Mouse (Mus musculus) midbrain, embryonic 12.5 days (tissue): ENCODE data around the gene Gpr149. TPM values are rescaled to one million over a fixed set of nuclear protein-coding genes. Genes with fewer than 3 reads are reported as not detected.

Experiments used
- ATAC-seq: fragments of 200-750 bp; cut with Nextera tagmentation; 2 replicates; pipeline ENCODE4 v1.8.0; 2017; ENCODE audit warnings: low read depth, moderate TSS enrichment, moderate library complexity; ENCODE audit not compliant: low FRiP score
- H3K27ac ChIP-seq: fragments of 300-500 bp; sonication (generic); replicated peaks from 2 replicates; pipeline ENCODE4 v1.5.1; 2016; ENCODE audit warnings: mild to moderate bottlenecking
- H3K27me3 ChIP-seq: fragments of 300-500 bp; sonication (generic); 2 replicates; pipeline ENCODE4 v1.6.1; 2016; ENCODE audit warnings: mild to moderate bottlenecking
- H3K36me3 ChIP-seq: fragments of 300-500 bp; sonication (generic); 2 replicates; pipeline ENCODE4 v1.6.1; 2016
- H3K4me1 ChIP-seq: fragments of 300-500 bp; sonication (generic); 2 replicates; pipeline ENCODE4 v1.6.1; 2016
- H3K4me2 ChIP-seq: fragments of 300-500 bp; sonication (generic); replicated peaks from 2 replicates; pipeline ENCODE4 v1.6.1; 2016; ENCODE audit warnings: mild to moderate bottlenecking, moderate library complexity
- H3K4me3 ChIP-seq: fragments of 300-500 bp; sonication (generic); 2 replicates; pipeline ENCODE4 v1.5.1; 2016; ENCODE audit warnings: mild to moderate bottlenecking
- H3K9ac ChIP-seq: fragments of 300-500 bp; sonication (generic); replicated peaks from 2 replicates; pipeline ENCODE4 v1.6.1; 2016; ENCODE audit warnings: mild to moderate bottlenecking, moderate library complexity
- H3K9me3 ChIP-seq: fragments of 300-500 bp; sonication (generic); 2 replicates; pipeline ENCODE4 v1.6.1; 2016; ENCODE audit warnings: mild to moderate bottlenecking
- WGBS: fragments of 180-500 bp; shearing (Covaris S2); methylation state at CpG from one replicate; pipeline ENCODE4 v1.1.7; 2016; 5-methylcytosine and 5-hydroxymethylcytosine counted together
- polyA plus RNA-seq: library from polyadenylated mRNA; unstranded; fragments of >200 nt; fragmentation: Nextera tagmentation; extraction: Ambion mirVana; gene quantifications from 2 replicates; pipeline ENCODE4 v1.2.1, GENCODE M21; 2016

Gpr149 gene
- polyA plus RNA-seq = 0.46 and 0.50 TPM in 2 replicates

DNA sequence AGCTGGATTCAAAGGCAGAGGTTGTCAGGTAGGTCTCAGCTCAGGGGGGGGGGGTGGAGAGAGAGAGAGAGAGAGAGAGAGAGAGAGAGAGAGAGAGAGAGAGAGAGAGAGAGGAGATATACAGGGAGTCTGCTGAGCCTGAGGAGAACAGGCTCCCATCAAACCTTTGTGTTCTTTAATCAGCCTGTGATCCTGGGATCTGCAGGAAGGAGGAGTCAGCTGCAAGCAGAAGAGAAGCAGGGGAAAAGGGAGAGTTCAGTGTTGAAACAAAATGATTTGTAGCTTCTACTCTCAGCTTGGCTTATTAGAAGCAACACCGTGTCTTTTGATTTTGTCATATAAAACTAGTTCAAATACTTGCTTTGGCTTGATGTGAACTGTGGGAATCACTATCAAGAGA, at the start of gene Gpr149:
Gpr149 (minus strand) TSS at position 168 of the 400 bp plus-strand sequence.
- Histone ChIP-seq H3K4me3 (peak within 1 kb of the TSS; percentile 51), H3K27me3 (peaks cover 22% of the 10 kb centered on the region), H3K4me1 (no peaks in the 10 kb centered on the region), H3K27ac (no peak within 1 kb of the TSS), H3K36me3 (no peaks in the 10 kb centered on the region), H3K9me3 (no peaks in the 10 kb centered on the region), H3K9ac (no peak within 1 kb of the TSS), H3K4me2 (peak within 1 kb of the TSS; percentile 84)
- 76% methylated on average over 1 of the region's 1 CpGs for WGBS
- ATAC-seq = no peak

DNA sequence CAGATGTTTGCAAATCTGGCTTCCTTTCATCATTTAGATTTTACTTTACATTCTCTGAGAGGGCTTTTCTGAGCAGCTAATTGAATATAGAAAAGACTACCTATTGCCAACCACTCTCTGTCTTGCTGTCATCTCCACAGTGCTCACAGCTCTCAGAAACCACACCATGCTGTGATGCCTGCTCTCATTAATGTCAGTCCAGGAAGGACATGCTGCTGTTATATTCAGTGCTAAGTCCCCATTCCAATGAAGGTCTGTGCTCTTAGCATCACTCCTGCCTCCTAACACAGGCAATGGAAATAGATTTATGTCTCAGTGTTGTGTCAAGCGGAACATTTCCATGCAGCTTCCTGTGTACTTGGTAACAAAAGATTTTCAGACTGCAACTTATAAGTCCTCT, 45.6 kb upstream of the Gpr149 start:
- 89% methylated on average over 1 of the region's 1 CpGs for WGBS
- no peak for ATAC-seq
- H3K4me3 ChIP-seq = no peak overlapping the region

GRCm38 (mm10) chr3:62610861-62611260, 5.9 kb upstream of the Gpr149 start:
- no peak for ATAC-seq
- no peak overlapping the region for H3K4me2 ChIP-seq

More for the DNA sequence above, 45.6 kb upstream of the Gpr149 start:
- Histone ChIP-seq H3K4me2 (no peak overlapping the region), H3K36me3 (no peaks in the 10 kb centered on the region), H3K27me3 (no peaks in the 10 kb centered on the region), H3K9ac (no peak overlapping the region), H3K27ac (no peak overlapping the region), H3K4me1 (no peaks in the 10 kb centered on the region), H3K9me3 (no peaks in the 10 kb centered on the region)

GRCm38 (mm10) chr3:62605931-62606330, 991 bp upstream of the Gpr149 start:
- Histone ChIP-seq H3K27me3 (peaks cover 22% of the 10 kb centered on the region), H3K36me3 (no peaks in the 10 kb centered on the region), H3K27ac (no peak overlapping the region), H3K4me3 (no peak overlapping the region), H3K4me2 (no peak overlapping the region), H3K9ac (no peak overlapping the region), H3K9me3 (no peaks in the 10 kb centered on the region), H3K4me1 (no peaks in the 10 kb centered on the region)
- no peak for ATAC-seq
- 92% methylated on average over 2 of the region's 2 CpGs for WGBS

More at GRCm38 (mm10) chr3:62610861-62611260, 5.9 kb upstream of the Gpr149 start:
- Histone ChIP-seq H3K27me3 (no peaks in the 10 kb centered on the region), H3K9me3 (no peaks in the 10 kb centered on the region), H3K4me3 (no peak overlapping the region), H3K4me1 (no peaks in the 10 kb centered on the region), H3K9ac (no peak overlapping the region), H3K36me3 (no peaks in the 10 kb centered on the region), H3K27ac (no peak overlapping the region)
- 74% methylated on average over 3 of the region's 3 CpGs for WGBS

- H3K4me3 ChIP-seq = peak overlapping the region; percentile 51
- H3K27me3 ChIP-seq = peaks cover 22% of the 10 kb centered on the region
- ATAC-seq = peak; percentile 47
- H3K27ac ChIP-seq = no peak overlapping the region
- H3K4me2 ChIP-seq = peak overlapping the region; percentile 84
- H3K4me1 ChIP-seq = no peaks in the 10 kb centered on the region
- no peak overlapping the region; the same call in 1 of the 2 replicates for H3K9ac ChIP-seq
- 20% methylated on average over 10 of the region's 10 CpGs for WGBS
- no peaks in the 10 kb centered on the region for H3K36me3 ChIP-seq
- H3K9me3 ChIP-seq = no peaks in the 10 kb centered on the region
These were observed 921 bp downstream of the Gpr149 start for GRCm38 (mm10) chr3:62604047-62604391.

DNA sequence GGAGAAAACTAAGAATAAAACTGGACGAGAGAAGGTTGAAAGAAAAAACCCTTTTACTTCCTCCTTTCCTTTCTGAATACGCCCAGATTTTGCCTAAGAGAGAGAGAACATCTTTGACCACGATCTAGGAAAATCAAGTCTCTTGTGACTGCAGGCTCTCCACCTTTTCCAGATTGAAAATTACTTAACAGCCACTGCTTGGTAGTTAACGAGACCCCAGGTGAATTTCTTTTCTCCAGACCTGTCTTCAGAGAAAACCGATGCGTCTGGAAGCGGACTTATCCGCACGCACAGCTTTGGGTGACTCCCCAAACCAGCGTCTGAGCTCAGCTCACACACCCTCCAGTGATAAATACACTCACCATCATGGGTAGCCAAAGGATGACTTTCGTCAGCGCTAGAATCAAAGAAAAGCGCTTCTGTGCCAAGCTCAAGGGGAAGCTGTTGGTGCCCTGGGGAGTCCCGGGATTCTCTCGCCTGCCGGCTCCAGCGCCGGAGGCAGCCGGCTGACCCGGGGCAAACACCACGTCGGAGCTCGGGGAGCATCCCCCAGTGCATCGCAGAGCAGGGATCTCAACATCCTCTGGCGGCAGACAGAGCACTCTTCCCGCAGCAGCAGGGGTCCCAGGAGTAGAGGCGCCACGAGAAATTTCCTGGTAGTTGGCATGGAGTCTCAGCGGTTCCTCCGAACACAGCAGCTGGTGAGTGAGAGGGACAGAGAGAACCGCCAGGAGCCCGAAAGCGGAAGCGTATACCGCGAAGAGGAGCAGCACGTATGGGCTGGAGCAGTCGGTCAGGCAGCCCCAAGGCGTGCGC, 1.5 kb downstream of the Gpr149 start:
- Histone ChIP-seq H3K27me3 (peaks cover 22% of the 10 kb centered on the region), H3K9me3 (no peaks in the 10 kb centered on the region), H3K9ac (peak overlapping the region; percentile 55), H3K4me3 (peak overlapping the region; percentile 51), H3K4me1 (no peaks in the 10 kb centered on the region), H3K36me3 (no peaks in the 10 kb centered on the region), H3K27ac (no peak overlapping the region), H3K4me2 (peak overlapping the region; percentile 84)
- ATAC-seq = peak; percentile 86
- WGBS = under 1% methylated on average over 40 of the region's 40 CpGs

GRCm38 (mm10) chr3:62602466-62602865, 2.5 kb downstream of the Gpr149 start:
- Histone ChIP-seq H3K27ac (no peak overlapping the region), H3K36me3 (no peaks in the 10 kb centered on the region), H3K9ac (no peak overlapping the region), H3K4me1 (no peaks in the 10 kb centered on the region), H3K4me3 (no peak overlapping the region), H3K27me3 (peaks cover 22% of the 10 kb centered on the region), H3K4me2 (peak overlapping the region; percentile 84; the same call in 1 of the 2 replicates), H3K9me3 (no peaks in the 10 kb centered on the region)
- no peak for ATAC-seq
- 76% methylated on average over 9 of the region's 9 CpGs for WGBS

GRCm38 (mm10) chr3:62594842-62595241, 10.1 kb downstream of the Gpr149 start:
- WGBS = 26% methylated on average over 7 of the region's 7 CpGs
- H3K27ac ChIP-seq = no peak overlapping the region
- H3K36me3 ChIP-seq = no peaks in the 10 kb centered on the region
- no peaks in the 10 kb centered on the region for H3K9me3 ChIP-seq
- no peaks in the 10 kb centered on the region for H3K27me3 ChIP-seq
- ATAC-seq = no peak
- H3K9ac ChIP-seq = no peak overlapping the region
- H3K4me2 ChIP-seq = no peak overlapping the region
- no peak overlapping the region for H3K4me3 ChIP-seq
- no peaks in the 10 kb centered on the region for H3K4me1 ChIP-seq

GRCm38 (mm10) chr3:62585072-62585471, 19.9 kb downstream of the Gpr149 start:
- no peak overlapping the region for H3K27ac ChIP-seq
- no peak overlapping the region for H3K4me2 ChIP-seq
- no peaks in the 10 kb centered on the region for H3K27me3 ChIP-seq
- H3K9ac ChIP-seq = no peak overlapping the region
- H3K4me3 ChIP-seq = no peak overlapping the region
- no peaks in the 10 kb centered on the region for H3K4me1 ChIP-seq
- H3K9me3 ChIP-seq = no peaks in the 10 kb centered on the region
- WGBS = 93% methylated on average over 1 of the region's 1 CpGs
- no peaks in the 10 kb centered on the region for H3K36me3 ChIP-seq
- ATAC-seq = no peak

GRCm38 (mm10) chr3:62527593-62527992, 77.3 kb downstream of the Gpr149 start:
- Histone ChIP-seq H3K4me1 (no peaks in the 10 kb centered on the region), H3K4me2 (no peak overlapping the region), H3K4me3 (no peak overlapping the region), H3K27ac (no peak overlapping the region), H3K36me3 (no peaks in the 10 kb centered on the region), H3K9ac (no peak overlapping the region), H3K27me3 (no peaks in the 10 kb centered on the region), H3K9me3 (no peaks in the 10 kb centered on the region)
- ATAC-seq = 0 out of 2 replicates have a peak, but pooled peaks have one; percentile 30
- WGBS = 73% methylated on average over 5 of the region's 5 CpGs

DNA sequence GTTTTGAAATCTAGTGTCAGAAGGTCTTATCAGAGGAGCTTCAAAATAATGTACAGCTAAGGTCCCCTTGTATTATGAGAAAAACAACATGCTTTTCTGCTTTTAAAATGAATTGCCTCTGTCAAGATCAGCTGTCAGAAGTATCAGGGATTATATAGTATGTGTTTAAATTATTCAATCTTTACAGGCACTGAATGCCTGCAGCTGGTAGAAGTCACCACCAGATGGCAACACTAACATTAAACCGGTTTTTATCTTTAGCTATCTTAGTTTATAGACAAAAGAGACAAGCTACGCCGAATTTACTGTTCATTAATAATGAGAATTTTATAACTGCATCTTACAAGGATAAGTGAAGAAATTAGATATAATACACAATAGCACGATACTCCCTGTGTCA, 77.8 kb downstream of the Gpr149 start:
- Histone ChIP-seq H3K4me3 (no peak overlapping the region), H3K4me1 (no peaks in the 10 kb centered on the region), H3K36me3 (no peaks in the 10 kb centered on the region), H3K4me2 (no peak overlapping the region), H3K27ac (no peak overlapping the region), H3K9me3 (no peaks in the 10 kb centered on the region), H3K9ac (no peak overlapping the region), H3K27me3 (no peaks in the 10 kb centered on the region)
- 44% methylated on average over 4 of the region's 4 CpGs for WGBS
- no peak; the same call in 1 of the 2 replicates for ATAC-seq

DNA sequence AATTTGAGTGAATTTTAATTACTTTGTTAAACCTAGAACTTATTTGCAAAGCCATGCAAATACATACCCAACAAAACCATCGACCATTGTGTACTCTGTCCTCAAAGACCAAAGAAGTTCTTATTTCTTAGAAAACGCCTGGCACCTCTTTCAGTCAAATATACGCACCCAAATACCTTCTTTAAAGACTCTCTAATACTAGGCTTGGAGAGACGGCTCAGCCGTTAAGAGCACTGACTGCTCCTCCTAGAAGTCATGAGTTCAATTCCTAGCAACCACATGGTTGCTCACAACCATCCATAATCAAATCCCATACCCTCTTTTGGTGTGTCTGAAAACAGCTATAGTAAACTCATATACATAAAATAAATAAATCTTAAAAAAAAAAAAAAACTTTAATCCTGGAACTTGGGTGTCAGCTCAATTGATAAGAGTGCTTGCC, 97.7 kb downstream of the Gpr149 start:
- H3K27ac ChIP-seq = no peak overlapping the region
- H3K9me3 ChIP-seq = no peaks in the 10 kb centered on the region
- H3K36me3 ChIP-seq = no peaks in the 10 kb centered on the region
- peak; percentile 57 for ATAC-seq
- no peaks in the 10 kb centered on the region for H3K27me3 ChIP-seq
- 41% methylated on average over 5 of the region's 5 CpGs for WGBS
- peaks cover 14% of the 10 kb centered on the region for H3K4me1 ChIP-seq
- H3K4me2 ChIP-seq = peak overlapping the region; percentile 61
- peak overlapping the region; percentile 94 for H3K4me3 ChIP-seq
- no peak overlapping the region for H3K9ac ChIP-seq
